ENCODE assay signal across 24 mouse cellular contexts in the genomic region with DNA sequence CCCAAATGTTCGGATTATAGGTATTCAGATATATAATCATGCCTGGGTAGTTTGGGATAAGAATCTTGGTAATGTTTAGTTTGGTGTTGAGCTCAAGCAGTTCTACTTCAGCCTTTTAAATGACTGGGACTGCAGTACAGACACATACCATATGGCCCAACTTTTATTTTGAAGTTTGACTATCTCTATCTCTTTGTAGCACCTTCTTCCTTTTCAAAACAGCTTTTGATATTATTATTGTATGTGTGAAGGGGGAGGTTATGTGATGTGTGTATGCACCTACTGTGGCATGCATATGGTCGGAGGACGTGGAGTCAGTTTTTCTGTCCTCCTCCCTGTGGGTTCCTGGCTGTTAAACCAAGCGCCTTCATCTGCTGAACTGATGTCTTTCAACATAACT. TPM values are rescaled to one million over a fixed set of nuclear protein-coding genes. Genes with fewer than 3 reads are reported as not detected.
DNase-seq lines count a peak whose midpoint lies in the region; ATAC-seq lines count a peak whose summit lies in the region.
"Had no signal": no experiment of that assay in that cellular context is flagged by ENCODE, and none has a peak within 500 bp of the region (broad histone marks: within the 10 kb centered on the region; RNA-seq: fewer than 3 reads in every experiment).

No protein-coding gene starts in this region.

- 0 out of 2 replicates have a peak, but pooled peaks have one; percentile 21 for ATAC-seq in liver, embryonic 12.5 days
- no peak for ATAC-seq in liver, embryonic 11.5 days (replicated peaks; ENCODE audit: low FRiP score)
- peak; percentile 70 for ATAC-seq in megakaryocyte-erythroid progenitor cell, adult 5-6 weeks (replicated peaks; ENCODE audit: low FRiP score, low TSS enrichment, poor library complexity, severe bottlenecking)
- ATAC-seq: forebrain, embryonic 14.5 days; forebrain, postnatal 0 days; intestine, postnatal 0 days had no signal

- no peak overlapping the region for H3K4me3 ChIP-seq in liver, embryonic 12.5 days
- H3K4me3 ChIP-seq in liver, embryonic 11.5 days (ENCODE audit: low read depth, low read length) = no peak overlapping the region
- H3K4me3 ChIP-seq: forebrain, embryonic 10.5 days; heart, adult 2 months; heart, embryonic 10.5 days; heart, embryonic 13.5 days; hindbrain, embryonic 12.5 days; hindbrain, embryonic 15.5 days had no signal

- WGBS in liver, embryonic 12.5 days (ENCODE audit: insufficient replicate concordance) = 67% methylated on average over 4 of the region's 4 CpGs
- WGBS in liver, embryonic 11.5 days = 81% methylated on average over 4 of the region's 4 CpGs

- no peak overlapping the region for H3K4me2 ChIP-seq in liver, embryonic 12.5 days
- H3K4me2 ChIP-seq in liver, embryonic 11.5 days = no peak overlapping the region
- H3K4me2 ChIP-seq: heart, embryonic 13.5 days; hindbrain, embryonic 12.5 days; hindbrain, embryonic 15.5 days had no signal

- H3K9ac ChIP-seq in liver, embryonic 12.5 days = no peak overlapping the region
- no peak overlapping the region for H3K9ac ChIP-seq in liver, embryonic 11.5 days (ENCODE audit: low read depth, low read length)
- H3K9ac ChIP-seq: forebrain, postnatal 0 days; heart, embryonic 13.5 days; hindbrain, embryonic 12.5 days; hindbrain, embryonic 15.5 days had no signal

- no peaks in the 10 kb centered on the region for H3K27me3 ChIP-seq in liver, embryonic 12.5 days (replicated peaks)
- H3K27me3 ChIP-seq in liver, embryonic 11.5 days (replicated peaks; ENCODE audit: control insufficient read depth, insufficient read depth, low read length) = no peaks in the 10 kb centered on the region
- H3K27me3 ChIP-seq: heart, embryonic 13.5 days; hindbrain, embryonic 12.5 days; hindbrain, embryonic 15.5 days had no signal

- no peak for DNase-seq in liver, embryonic 11.5 days (ENCODE audit: low spot score)
- peak; percentile 17 for DNase-seq in CD4-positive helper T cell, adult 2 months (ENCODE audit: low read depth, low spot score)
- peak; percentile 22 for DNase-seq in brain, adult 2 months (ENCODE audit: low read depth, low spot score)
- DNase-seq in c-Kit-positive CD71-positive TER-119-positive erythroid progenitor cells, embryonic 14.5 days (ENCODE audit: low spot score) = no peak
- no peak for DNase-seq in layer of hippocampus, postnatal 10 days (ENCODE audit: low spot score in 2 of 2)
- DNase-seq: adrenal gland, adult 2 months; adrenal gland, postnatal 14 days; cerebellum, adult 18-20 months; cerebellum, adult 9-10 months; cerebellum, postnatal 14 days; embryo, embryonic 11 days; forebrain, postnatal 0 days; gastrocnemius, postnatal 25 days; heart, adult 2 months; heart, postnatal 14 days had no signal

- H3K4me1 ChIP-seq in liver, embryonic 12.5 days = peaks cover 33% of the 10 kb centered on the region
- 0 out of 2 replicates have a peak, but pooled peaks cover 4% of the 10 kb centered on the region for H3K4me1 ChIP-seq in liver, embryonic 11.5 days (replicated peaks; ENCODE audit: control insufficient read depth, insufficient read depth, low read length)
- H3K4me1 ChIP-seq: forebrain, embryonic 10.5 days; heart, embryonic 10.5 days; hindbrain, embryonic 12.5 days had no signal

- H3K36me3 ChIP-seq in liver, embryonic 12.5 days = peaks cover 27% of the 10 kb centered on the region
- no peaks in the 10 kb centered on the region for H3K36me3 ChIP-seq in liver, embryonic 11.5 days (ENCODE audit: control insufficient read depth, insufficient read depth, low read length)
- H3K36me3 ChIP-seq: hindbrain, embryonic 12.5 days; hindbrain, embryonic 15.5 days had no signal

- H3K27ac ChIP-seq in liver, embryonic 12.5 days = no peak overlapping the region
- H3K27ac ChIP-seq in liver, embryonic 11.5 days (ENCODE audit: low read depth, low read length) = no peak overlapping the region
- H3K27ac ChIP-seq: forebrain, embryonic 10.5 days; heart, adult 2 months; heart, embryonic 10.5 days; heart, embryonic 13.5 days; hindbrain, embryonic 12.5 days; hindbrain, embryonic 15.5 days had no signal

- no peaks in the 10 kb centered on the region for H3K9me3 ChIP-seq in liver, embryonic 12.5 days (replicated peaks)
- no peaks in the 10 kb centered on the region for H3K9me3 ChIP-seq in liver, embryonic 11.5 days (ENCODE audit: control insufficient read depth, low read length)
- H3K9me3 ChIP-seq: forebrain, embryonic 10.5 days; heart, embryonic 10.5 days; heart, embryonic 13.5 days; hindbrain, embryonic 12.5 days; hindbrain, embryonic 15.5 days had no signal

RNA-seq across cellular contexts. Expression of a gene that starts 9.6 kb away (rescaled TPM):
- 18.6 and 20.4 TPM in 2 replicates for polyA plus RNA-seq in liver, embryonic 12.5 days (2016; fragmentation: Nextera tagmentation; extraction: Ambion mirVana)
- polyA plus RNA-seq in liver, embryonic 11.5 days (2014; fragmentation: Nextera tagmentation; extraction: Ambion mirVana) = 36.3 and 44.9 TPM in 2 replicates
- total RNA-seq in megakaryocyte-erythroid progenitor cell, adult 5-6 weeks (2014; fragmentation: Nextera tagmentation) = 146 and 168 TPM in 2 replicates
- 189 and 248 TPM in 2 replicates for total RNA-seq in megakaryocyte-erythroid progenitor cell, adult 5-6 weeks (2017)
- 10 to 100 TPM; 70.5 to 74.8 TPM for total RNA-seq in layer of hippocampus, postnatal 10 days (2021)

Comparison
In these comparisons a context has a peak if more than half of its experiments do, and no peak if none do; other contexts are left out.
1. DNase-seq: peak in CD4-positive helper T cell, adult 2 months (single experiment) and brain, adult 2 months (single experiment); none in liver, embryonic 11.5 days (single experiment), c-Kit-positive CD71-positive TER-119-positive erythroid progenitor cells, embryonic 14.5 days (single experiment) and layer of hippocampus, postnatal 10 days (0 of 2).